Mouse (Mus musculus) testis, adult 2 months (tissue): ENCODE measurements around the gene Otogl.

Experiments
- CTCF ChIP-seq: fragments of 200-500 bp; IDR thresholded peaks from 2 replicates; pipeline ENCODE4 v1.5.1; 2012; ENCODE audit warnings: low read depth, mild to moderate bottlenecking, inconsistent platforms, low read length, moderate library complexity; ENCODE audit not compliant: control insufficient read depth, insufficient read depth, insufficient replicate concordance
- POLR2A ChIP-seq: fragments of 200-500 bp; IDR thresholded peaks from 2 replicates; pipeline ENCODE4 v1.6.1; 2012; ENCODE audit warnings: low read depth, mild to moderate bottlenecking, inconsistent platforms, low read length, moderate library complexity; ENCODE audit not compliant: control insufficient read depth

- TF ChIP-seq CTCF (no peak), POLR2A (no peak)
Observed at GRCm38 (mm10) chr10:107860235-107860917, 51.6 kb downstream of the Otogl start.
